In the genomic region with DNA sequence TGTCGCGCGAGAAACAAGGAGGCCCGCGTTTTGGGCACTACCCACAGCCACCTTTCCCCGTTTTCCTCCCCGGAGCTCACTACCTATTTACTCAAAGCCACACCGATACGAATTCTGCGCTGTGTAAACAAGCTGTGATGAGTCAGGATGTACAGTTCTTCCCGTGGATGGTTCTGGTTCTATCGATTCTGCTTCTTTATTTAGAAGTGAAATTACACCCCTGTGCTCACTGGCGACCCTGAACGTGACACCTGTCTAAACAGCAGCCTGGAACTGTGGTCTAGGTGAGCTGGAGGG, we compare ENCODE assay signal across 8 mouse cellular contexts. TPM values are rescaled to one million over a fixed set of nuclear protein-coding genes. Genes with fewer than 3 reads are reported as not detected.
DNase-seq lines count a peak whose midpoint lies in the region; ATAC-seq lines count a peak whose summit lies in the region.

No protein-coding gene starts in this region.

- peak overlapping the region; percentile 87 for H3K4me2 ChIP-seq in hindbrain, embryonic 11.5 days (replicated peaks; ENCODE audit: low read depth, low read length)
- peak overlapping the region; percentile 85 for H3K4me2 ChIP-seq in midbrain, embryonic 14.5 days (ENCODE audit: low read length)

- peak overlapping the region; percentile 83 for H3K27ac ChIP-seq in hindbrain, embryonic 11.5 days (ENCODE audit: low read depth, low read length)
- H3K27ac ChIP-seq in midbrain, embryonic 14.5 days (replicated peaks; ENCODE audit: low read depth, low read length): peak overlapping the region; percentile 97

- no peaks in the 10 kb centered on the region for H3K4me1 ChIP-seq in hindbrain, embryonic 11.5 days (replicated peaks; ENCODE audit: control insufficient read depth, insufficient read depth, low read length)
- H3K4me1 ChIP-seq in midbrain, embryonic 14.5 days (ENCODE audit: control insufficient read depth, insufficient read depth, low read length): 0 out of 2 replicates have a peak, but pooled peaks cover 4% of the 10 kb centered on the region

- peak overlapping the region; percentile 89 for H3K9ac ChIP-seq in hindbrain, embryonic 11.5 days (ENCODE audit: low read depth, low read length)
- H3K9ac ChIP-seq in midbrain, embryonic 14.5 days (replicated peaks; ENCODE audit: low read length): peak overlapping the region; percentile 95

- no peaks in the 10 kb centered on the region for H3K9me3 ChIP-seq in hindbrain, embryonic 11.5 days (ENCODE audit: control insufficient read depth, low read length)
- H3K9me3 ChIP-seq in midbrain, embryonic 14.5 days (ENCODE audit: control insufficient read depth, low read length): no peaks in the 10 kb centered on the region

- DNase-seq in layer of hippocampus, adult 11-12 months (ENCODE audit: low spot score): peak; percentile 31
- no peak for DNase-seq in layer of hippocampus, postnatal 36 days
- no peak for DNase-seq in hindbrain, embryonic 11.5 days (ENCODE audit: low spot score)
- DNase-seq in midbrain, embryonic 14.5 days: no peak
- DNase-seq in frontal cortex, postnatal 14 days (ENCODE audit: low spot score in 2 of 2): no peak
- no peak for DNase-seq in testis, postnatal 10 days (ENCODE audit: low spot score)
- no peak for DNase-seq in spleen, postnatal 36 days (ENCODE audit: low spot score in 2 of 2)

- H3K36me3 ChIP-seq in hindbrain, embryonic 11.5 days (ENCODE audit: control insufficient read depth, insufficient read depth, low read length): no peaks in the 10 kb centered on the region
- H3K36me3 ChIP-seq in midbrain, embryonic 14.5 days (ENCODE audit: control insufficient read depth, insufficient read depth, low read length): no peaks in the 10 kb centered on the region

- H3K4me3 ChIP-seq in hindbrain, embryonic 11.5 days (ENCODE audit: low read depth, low read length): peak overlapping the region; percentile 74
- peak overlapping the region; percentile 77 for H3K4me3 ChIP-seq in midbrain, embryonic 14.5 days (replicated peaks; ENCODE audit: low read depth, low read length)

- WGBS in hindbrain, embryonic 11.5 days: under 1% methylated on average over 14 of the region's 14 CpGs
- WGBS in midbrain, embryonic 14.5 days: 1% methylated on average over 14 of the region's 14 CpGs

- peak; percentile 30; the same call in 1 of the 2 replicates for ATAC-seq in common myeloid progenitor, adult 5-6 weeks (replicated peaks; ENCODE audit: low read depth, poor library complexity, severe bottlenecking)
- ATAC-seq in hindbrain, embryonic 11.5 days (ENCODE audit: low FRiP score): no peak
- ATAC-seq in midbrain, embryonic 14.5 days (ENCODE audit: low FRiP score, low TSS enrichment): no peak; the same call in 1 of the 2 replicates

- H3K27me3 ChIP-seq in hindbrain, embryonic 11.5 days (ENCODE audit: control insufficient read depth, insufficient read depth, low read length): no peaks in the 10 kb centered on the region
- no peaks in the 10 kb centered on the region for H3K27me3 ChIP-seq in midbrain, embryonic 14.5 days (ENCODE audit: control insufficient read depth, insufficient read depth, low read length)

RNA-seq across cellular contexts. Expression of a gene that starts 0.7 kb away (rescaled TPM):
- 10 to 100 TPM; 61.8 to 65.8 TPM for total RNA-seq in layer of hippocampus, postnatal 36 days (2021)
- total RNA-seq in common myeloid progenitor, adult 5-6 weeks (2017): 2.4 and 3.1 TPM in 2 replicates
- 15.0 and 15.6 TPM in 2 replicates for polyA plus RNA-seq in hindbrain, embryonic 11.5 days (2014; fragmentation: Nextera tagmentation; extraction: Ambion mirVana)
- polyA plus RNA-seq in midbrain, embryonic 14.5 days (2014; fragmentation: Nextera tagmentation; extraction: Ambion mirVana): 29.0 and 34.3 TPM in 2 replicates

RNA-seq across cellular contexts. Expression of a gene that starts 15.1 kb away (rescaled TPM):
- total RNA-seq in layer of hippocampus, postnatal 36 days (2021): 100 to 1,000 TPM; 370 to 392 TPM
- not detected in 2 replicates for total RNA-seq in common myeloid progenitor, adult 5-6 weeks (2017)
- polyA plus RNA-seq in hindbrain, embryonic 11.5 days (2014; fragmentation: Nextera tagmentation; extraction: Ambion mirVana): 67.7 and 75.7 TPM in 2 replicates
- 244 and 248 TPM in 2 replicates for polyA plus RNA-seq in midbrain, embryonic 14.5 days (2014; fragmentation: Nextera tagmentation; extraction: Ambion mirVana)

RNA-seq across cellular contexts. Expression of a gene that starts 57.6 kb away (rescaled TPM):
- total RNA-seq in layer of hippocampus, postnatal 36 days (2021): 100 to 1,000 TPM; 279 to 282 TPM
- not detected in 2 replicates for total RNA-seq in common myeloid progenitor, adult 5-6 weeks (2017)
- 75.8 and 76.0 TPM in 2 replicates for polyA plus RNA-seq in hindbrain, embryonic 11.5 days (2014; fragmentation: Nextera tagmentation; extraction: Ambion mirVana)
- polyA plus RNA-seq in midbrain, embryonic 14.5 days (2014; fragmentation: Nextera tagmentation; extraction: Ambion mirVana): 122 and 125 TPM in 2 replicates

Comparison
In these comparisons a context has a peak if more than half of its experiments do, and no peak if none do; other contexts are left out.
1. RNA of a gene that starts 0.7 kb away (total RNA-seq): 61.8 to 65.8 TPM in layer of hippocampus, postnatal 36 days; 2.4 to 3.1 TPM in common myeloid progenitor, adult 5-6 weeks; every median in the first group is over 10 times any median in the second.
2. RNA of a gene that starts 15.1 kb away (total RNA-seq): 370 to 392 TPM in layer of hippocampus, postnatal 36 days; not detected in common myeloid progenitor, adult 5-6 weeks; every median in the first group is over 100 times any median in the second.
3. RNA of a gene that starts 57.6 kb away (total RNA-seq): 279 to 282 TPM in layer of hippocampus, postnatal 36 days; not detected in common myeloid progenitor, adult 5-6 weeks; every median in the first group is over 100 times any median in the second.